Mouse (Mus musculus) spleen, adult 10 weeks (tissue): ENCODE measurements around the gene Mertk. TPM values are rescaled to one million over a fixed set of nuclear protein-coding genes. Genes with fewer than 3 reads are reported as not detected.

ENCODE experiments used
- polyA plus RNA-seq: library from polyadenylated mRNA; stranded (reverse); fragments of 350-450 nt; fragmentation: Illumina TruSeq; extraction: RNeasy Lipid Tissue Mini Kit (QIAGEN cat#74804); gene quantifications from one replicate; pipeline ENCODE4 v1.2.3, GENCODE M21; 2015; ENCODE audit warnings: low replicate concordance; ENCODE audit not compliant: insufficient read depth

Gene Mertk
- polyA plus RNA-seq, result 54.8 TPM

GRCm38 (mm10) chr2:128698693-128699181 is at the start of gene Mertk:
Gene Mertk, plus strand, starts transcription at chr2:128698956.

GRCm38 (mm10) chr2:128686921-128687557 is 11.7 kb upstream of the Mertk start, which contains the start of gene Anapc1:
Gene Anapc1, minus strand, starts transcription at chr2:128687391.

DNA sequence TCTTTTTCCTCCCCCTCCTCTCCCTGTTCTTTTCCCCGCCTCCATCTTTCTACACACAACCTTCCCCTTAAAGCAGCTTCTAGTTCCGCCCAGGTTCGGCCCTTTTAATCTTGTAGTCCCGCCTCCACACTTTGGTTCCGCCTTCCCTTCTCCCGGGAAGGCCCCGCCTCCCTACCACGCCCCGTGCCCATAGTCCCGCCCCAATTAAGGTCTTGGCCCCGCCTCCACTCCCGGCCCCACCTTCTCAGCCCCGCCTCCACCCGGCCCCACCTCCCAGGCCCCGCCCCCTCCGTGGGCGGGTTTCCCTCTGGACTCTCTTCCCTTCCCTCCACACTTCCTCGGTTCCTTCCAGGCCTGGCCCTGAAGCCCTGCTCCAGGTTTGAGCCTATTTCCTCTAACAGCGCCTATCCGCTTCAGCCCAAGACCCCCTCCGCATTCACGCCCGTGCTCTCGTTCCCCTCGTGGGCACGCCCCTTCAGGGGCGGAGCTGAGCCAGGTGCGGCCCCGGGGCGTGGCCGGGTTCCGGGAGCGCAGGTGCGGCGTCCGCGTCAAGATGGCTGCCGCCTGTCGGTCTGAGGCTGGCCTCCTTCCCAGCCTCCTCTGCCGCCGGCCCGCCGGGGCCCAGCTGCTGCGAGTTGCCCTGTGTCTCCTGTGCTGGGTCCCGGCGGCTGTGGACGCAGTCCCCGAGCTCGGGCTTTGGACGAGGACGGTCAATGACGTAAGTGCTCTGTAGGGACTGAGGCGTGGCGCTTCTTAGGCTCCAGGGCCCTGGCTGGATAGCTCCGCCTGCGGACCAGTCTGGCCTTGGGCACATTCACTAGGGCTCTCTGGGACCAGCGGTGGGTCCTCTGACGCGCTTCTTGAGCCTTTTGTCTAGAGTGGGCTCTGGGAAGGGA is 119.3 kb downstream of the Mertk start, which contains the start of gene Tmem87b:
TSS of gene Tmem87b (plus strand) at position 333 of the 896 bp plus-strand sequence.

Other genes starting within 250 kb of the Mertk start
- gene Spdye4c, start 107.7 kb upstream of the Mertk start, polyA plus RNA-seq, result not detected
- gene Anapc1, start 11.6 kb upstream of the Mertk start, polyA plus RNA-seq, result 92.3 TPM
- 49.8 TPM for gene Tmem87b, start 119.2 kb downstream of the Mertk start, polyA plus RNA-seq
- gene Fbln7, start 164.0 kb downstream of the Mertk start, polyA plus RNA-seq, result 0.21 TPM
- gene Zc3h8, start 245.1 kb downstream of the Mertk start, polyA plus RNA-seq, result 11.8 TPM